Comparison of ENCODE assay signal across 31 mouse cellular contexts in genomic region chr4:109482701-109483100, GRCm38 (mm10). TPM values are rescaled to one million over a fixed set of nuclear protein-coding genes. Genes with fewer than 3 reads are reported as not detected.
"Had no signal": no experiment of that assay in that cellular context is flagged by ENCODE, and none has a peak within 500 bp of the region (broad histone marks: within the 10 kb centered on the region; RNA-seq: fewer than 3 reads in every experiment).

No protein-coding gene starts in this region.

- H3K4me2 ChIP-seq: liver, embryonic 12.5 days; liver, embryonic 15.5 days; midbrain, embryonic 11.5 days had no signal

- H3K36me3 ChIP-seq: liver, embryonic 12.5 days; liver, embryonic 15.5 days had no signal

- H3K9ac ChIP-seq: liver, embryonic 12.5 days; liver, embryonic 15.5 days had no signal

- ATAC-seq: liver, embryonic 12.5 days had no signal

- H3K27ac ChIP-seq: layer of hippocampus, adult 2 months; liver, embryonic 12.5 days; liver, embryonic 15.5 days had no signal

- DNase-seq: kidney, adult 9 months; kidney, postnatal 14 days; kidney, postnatal 4 days; layer of hippocampus, adult 9-11 months; lung, adult 18-20 months; lung, postnatal 14 days; lung, postnatal 4 days; midbrain, embryonic 14.5 days; thymus, adult 18-20 months; thymus, postnatal 36 days had no signal

- H3K9me3 ChIP-seq: liver, embryonic 12.5 days; liver, embryonic 15.5 days had no signal

- H3K4me3 ChIP-seq: layer of hippocampus, adult 2 months; liver, embryonic 12.5 days; liver, embryonic 15.5 days had no signal

RNA-seq across cellular contexts. Expression of gene 4930522H14Rik, which starts 48.4 kb away (rescaled TPM):
- total RNA-seq: layer of hippocampus, adult 2 months; layer of hippocampus, postnatal 25 days; left cerebral cortex, adult 18-20 months; left cerebral cortex, postnatal 10 days; left cerebral cortex, postnatal 36 days; megakaryocyte progenitor cell, adult 5-6 weeks; megakaryocyte-erythroid progenitor cell, adult 5-6 weeks; midbrain, postnatal 0 days had no signal
- polyA plus RNA-seq: kidney, embryonic 16.5 days; limb, embryonic 11.5 days; limb, embryonic 14.5 days; liver, embryonic 12.5 days; liver, embryonic 15.5 days; lung, embryonic 16.5 days; midbrain, embryonic 11.5 days; midbrain, embryonic 14.5 days; midbrain, postnatal 0 days; neural tube, embryonic 11.5 days; neural tube, embryonic 14.5 days; small intestine, adult 2 months; spleen, adult 2 months; stomach, embryonic 16.5 days; urinary bladder, adult 2 months had no signal
